ENCODE assay signal across 27 mouse cellular contexts in genomic region chr5:129538826-129539225, GRCm38 (mm10). TPM values are rescaled to one million over a fixed set of nuclear protein-coding genes. Genes with fewer than 3 reads are reported as not detected.
A peak's percentile ranks its signal among the peaks of the same experiment; 100 is the strongest.
DNase-seq lines count a peak whose midpoint lies in the region; ATAC-seq and TF ChIP-seq lines count a peak whose summit lies in the region.
"Had no signal": no experiment of that assay in that cellular context is flagged by ENCODE, and none has a peak within 500 bp of the region (broad histone marks: within the 10 kb centered on the region; RNA-seq: fewer than 3 reads in every experiment).

No protein-coding gene starts in this region.

- TF ChIP-seq CTCF in layer of hippocampus, adult 2 months (conservative IDR thresholded peaks at IDR 0.05): no peak

- intact Hi-C loops in left cerebral cortex, postnatal 36 days (cut with DNase I): no loop called here

- H3K27ac ChIP-seq in layer of hippocampus, adult 2 months: peak overlapping the region; percentile 97
- H3K27ac ChIP-seq: embryonic facial prominence, embryonic 12.5 days; embryonic facial prominence, embryonic 15.5 days; heart, embryonic 15.5 days; hindbrain, embryonic 10.5 days; hindbrain, embryonic 13.5 days had no signal

- ATAC-seq in frontal cortex, adult (ENCODE audit: low TSS enrichment): peak; percentile 67
- ATAC-seq: activated CD4-positive, CD25-positive, alpha-beta regulatory T cell, adult 4 months; forebrain, embryonic 14.5 days; forebrain, postnatal 0 days; hindbrain, embryonic 16.5 days had no signal

- DNase-seq in frontal cortex, postnatal 10 days (ENCODE audit: low spot score in 2 of 2): no peak
- DNase-seq in layer of hippocampus, adult 2 months (ENCODE audit: low spot score in 2 of 2): peak in 1 of 2 experiments; percentile 51
- DNase-seq in layer of hippocampus, postnatal 36 days: no peak
- DNase-seq in left cerebral cortex, postnatal 36 days (ENCODE audit: low spot score in 2 of 2): peak; percentile 33 to 41
- no peak for DNase-seq in left cerebral cortex, adult 8-10 months (ENCODE audit: low spot score in 2 of 2)
- peak; percentile 78 for DNase-seq in brain, adult 2 months (ENCODE audit: low read depth, low spot score)
- no peak for DNase-seq in cerebellum, adult 9-10 months
- DNase-seq: adrenal gland, adult 8-10 months; adrenal gland, postnatal 25 days; cerebellum, adult 18-20 months; cerebellum, adult 9-11 months; cerebellum, postnatal 25 days; forebrain, postnatal 0 days; gastrocnemius, postnatal 25 days; heart, adult 18-20 months; heart, postnatal 10 days; heart, postnatal 36 days had no signal

- peak overlapping the region; percentile 15; the same call in 1 of the 2 replicates for H3K4me3 ChIP-seq in layer of hippocampus, adult 2 months
- H3K4me3 ChIP-seq: embryonic facial prominence, embryonic 12.5 days; embryonic facial prominence, embryonic 15.5 days; heart, embryonic 12.5 days; heart, embryonic 15.5 days; hindbrain, embryonic 10.5 days; hindbrain, embryonic 13.5 days had no signal

RNA-seq across cellular contexts. Expression of gene Sfswap, which starts 37.8 kb away (rescaled TPM):
- total RNA-seq in layer of hippocampus, adult 2 months (2021): 100 to 1,000 TPM; 129 to 147 TPM
- 100 to 1,000 TPM; 121 to 142 TPM for total RNA-seq in layer of hippocampus, postnatal 36 days (2021)
- total RNA-seq in left cerebral cortex, postnatal 36 days (2021): 100 to 1,000 TPM in 1 of 2 experiments, 10 to 100 TPM in 1; 69.5 to 115 TPM
- 100 to 1,000 TPM in 1 of 4 experiments, 10 to 100 TPM in 3; 78.1 to 101 (median 87.3) TPM for total RNA-seq in left cerebral cortex, adult 8-10 months (2022)

RNA-seq across cellular contexts. Expression of gene Mmp17, which starts 45.1 kb away (rescaled TPM):
- total RNA-seq in layer of hippocampus, adult 2 months (2021): 100 to 1,000 TPM; 126 to 133 TPM
- 100 to 1,000 TPM; 128 to 136 TPM for total RNA-seq in layer of hippocampus, postnatal 36 days (2021)
- total RNA-seq in left cerebral cortex, postnatal 36 days (2021): 100 to 1,000 TPM; 112 to 116 TPM
- total RNA-seq in left cerebral cortex, adult 8-10 months (2022): 100 to 1,000 TPM in 1 of 4 experiments, 10 to 100 TPM in 3; 83.3 to 102 (median 90.9) TPM

Comparison
In these comparisons a context has a peak if more than half of its experiments do, and no peak if none do; other contexts are left out.
1. DNase-seq: peak in left cerebral cortex, postnatal 36 days (2 of 2) and brain, adult 2 months (single experiment); none in frontal cortex, postnatal 10 days (0 of 2), layer of hippocampus, postnatal 36 days (0 of 2), left cerebral cortex, adult 8-10 months (0 of 2) and cerebellum, adult 9-10 months (single experiment).